ENCODE assay signal across 8 mouse cellular contexts in the genomic region with DNA sequence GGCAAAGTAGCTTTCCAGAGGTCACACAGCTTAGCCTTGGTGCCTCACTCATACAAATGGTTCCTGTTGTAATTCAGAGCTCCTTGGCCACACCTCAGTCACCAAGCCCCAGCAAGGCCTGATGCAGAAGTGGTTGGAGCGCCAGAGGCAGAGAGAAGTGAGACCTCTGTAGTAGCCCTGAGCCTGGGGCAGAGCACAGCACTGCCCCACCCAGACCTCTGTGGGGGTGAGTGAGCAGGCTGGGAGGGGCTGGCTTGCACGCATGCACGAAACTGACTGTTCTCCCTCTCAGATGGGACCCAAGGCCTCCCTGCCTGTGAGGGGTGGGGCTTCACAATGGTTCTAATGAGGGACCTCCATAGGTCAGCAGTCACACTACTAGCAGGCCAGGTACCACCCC.
DNase-seq lines count a peak whose midpoint lies in the region; ATAC-seq lines count a peak whose summit lies in the region.
"Had no signal": no experiment of that assay in that cellular context is flagged by ENCODE, and none has a peak within 500 bp of the region (broad histone marks: within the 10 kb centered on the region; RNA-seq: fewer than 3 reads in every experiment).

No protein-coding gene starts in this region.

- DNase-seq in midbrain, embryonic 10.5 days (ENCODE audit: low spot score) = no peak
- DNase-seq in midbrain, embryonic 14.5 days = no peak
- DNase-seq in embryonic facial prominence, embryonic 14.5 days (ENCODE audit: low spot score) = no peak
- peak; percentile 83 for DNase-seq in splenic B cell, adult 2 months (ENCODE audit: low read depth, low spot score)
- DNase-seq in ovary, adult 18-20 months (ENCODE audit: low spot score) = no peak
- DNase-seq in right cerebral cortex, postnatal 36 days (ENCODE audit: low spot score in 2 of 2) = no peak
- DNase-seq: right cerebral cortex, postnatal 25 days had no signal

- H3K9ac ChIP-seq in midbrain, embryonic 14.5 days (replicated peaks; ENCODE audit: low read length) = no peak overlapping the region
- H3K9ac ChIP-seq in embryonic facial prominence, embryonic 14.5 days (ENCODE audit: low read depth, low read length) = peak overlapping the region; percentile 30; the same call in 1 of the 2 replicates
- 0 out of 2 replicates have a peak overlapping the region, but pooled peaks have one; percentile 17 for H3K9ac ChIP-seq in liver, embryonic 12.5 days

- H3K4me1 ChIP-seq in midbrain, embryonic 10.5 days = peaks cover 88% of the 10 kb centered on the region
- H3K4me1 ChIP-seq in midbrain, embryonic 14.5 days (ENCODE audit: control insufficient read depth, insufficient read depth, low read length) = peaks cover 28% of the 10 kb centered on the region
- peaks cover 76% of the 10 kb centered on the region for H3K4me1 ChIP-seq in embryonic facial prominence, embryonic 14.5 days (ENCODE audit: control insufficient read depth, insufficient read depth, low read length)
- H3K4me1 ChIP-seq in liver, embryonic 12.5 days = peaks cover 93% of the 10 kb centered on the region

- H3K36me3 ChIP-seq in midbrain, embryonic 10.5 days = no peaks in the 10 kb centered on the region
- H3K36me3 ChIP-seq in midbrain, embryonic 14.5 days (ENCODE audit: control insufficient read depth, insufficient read depth, low read length) = no peaks in the 10 kb centered on the region
- H3K36me3 ChIP-seq in embryonic facial prominence, embryonic 14.5 days (ENCODE audit: control insufficient read depth, insufficient read depth, low read length) = no peaks in the 10 kb centered on the region
- H3K36me3 ChIP-seq in liver, embryonic 12.5 days = no peaks in the 10 kb centered on the region
- H3K36me3 ChIP-seq in splenic B cell, adult 2 months (ENCODE audit: control insufficient read depth, insufficient read depth, low read length, poor library complexity, severe bottlenecking) = no peaks in the 10 kb centered on the region; the same call in 1 of the 2 replicates

- WGBS in midbrain, embryonic 10.5 days = 67% methylated on average over 3 of the region's 3 CpGs
- 78% methylated on average over 3 of the region's 3 CpGs for WGBS in midbrain, embryonic 14.5 days
- WGBS in embryonic facial prominence, embryonic 14.5 days = 45% methylated on average over 3 of the region's 3 CpGs
- 13% methylated on average over 3 of the region's 3 CpGs for WGBS in liver, embryonic 12.5 days (ENCODE audit: insufficient replicate concordance)

- no peaks in the 10 kb centered on the region for H3K27me3 ChIP-seq in midbrain, embryonic 10.5 days (ENCODE audit: low read depth, poor library complexity, severe bottlenecking)
- no peaks in the 10 kb centered on the region for H3K27me3 ChIP-seq in midbrain, embryonic 14.5 days (ENCODE audit: control insufficient read depth, insufficient read depth, low read length)
- no peaks in the 10 kb centered on the region for H3K27me3 ChIP-seq in embryonic facial prominence, embryonic 14.5 days (replicated peaks; ENCODE audit: control insufficient read depth, insufficient read depth, low read length)
- H3K27me3 ChIP-seq in liver, embryonic 12.5 days (replicated peaks) = no peaks in the 10 kb centered on the region
- H3K27me3 ChIP-seq in splenic B cell, adult 2 months (ENCODE audit: control insufficient read depth, insufficient read depth, low read length, poor library complexity, severe bottlenecking) = no peaks in the 10 kb centered on the region

- no peak for ATAC-seq in midbrain, embryonic 14.5 days (ENCODE audit: low FRiP score, low TSS enrichment)
- ATAC-seq in embryonic facial prominence, embryonic 14.5 days (ENCODE audit: low read depth) = no peak
- peak; percentile 44; the same call in 1 of the 2 replicates for ATAC-seq in liver, embryonic 12.5 days

- H3K27ac ChIP-seq in midbrain, embryonic 10.5 days (replicated peaks) = peak overlapping the region; percentile 84; the same call in 1 of the 2 replicates
- H3K27ac ChIP-seq in midbrain, embryonic 14.5 days (replicated peaks; ENCODE audit: low read depth, low read length) = no peak overlapping the region
- peak overlapping the region; percentile 88 for H3K27ac ChIP-seq in embryonic facial prominence, embryonic 14.5 days (replicated peaks; ENCODE audit: low read depth, low read length)
- H3K27ac ChIP-seq in liver, embryonic 12.5 days = peak overlapping the region; percentile 82

- H3K9me3 ChIP-seq in midbrain, embryonic 10.5 days (replicated peaks) = no peaks in the 10 kb centered on the region
- no peaks in the 10 kb centered on the region for H3K9me3 ChIP-seq in midbrain, embryonic 14.5 days (ENCODE audit: control insufficient read depth, low read length)
- H3K9me3 ChIP-seq in embryonic facial prominence, embryonic 14.5 days (ENCODE audit: control insufficient read depth, low read length) = no peaks in the 10 kb centered on the region
- no peaks in the 10 kb centered on the region for H3K9me3 ChIP-seq in liver, embryonic 12.5 days (replicated peaks)

- H3K4me2 ChIP-seq in midbrain, embryonic 14.5 days (ENCODE audit: low read length) = no peak overlapping the region
- peak overlapping the region; percentile 34; the same call in 1 of the 2 replicates for H3K4me2 ChIP-seq in embryonic facial prominence, embryonic 14.5 days (ENCODE audit: low read depth, low read length)
- peak overlapping the region; percentile 53 for H3K4me2 ChIP-seq in liver, embryonic 12.5 days

- H3K4me3 ChIP-seq in midbrain, embryonic 10.5 days = no peak overlapping the region
- no peak overlapping the region for H3K4me3 ChIP-seq in midbrain, embryonic 14.5 days (replicated peaks; ENCODE audit: low read depth, low read length)
- H3K4me3 ChIP-seq in embryonic facial prominence, embryonic 14.5 days (ENCODE audit: low read depth, low read length) = no peak overlapping the region
- H3K4me3 ChIP-seq in liver, embryonic 12.5 days = no peak overlapping the region
